Mouse (Mus musculus) forebrain, embryonic 10.5 days (tissue): ENCODE measurements at regions not wholly inside any gene's neighbourhood (a gene's known extent, or its start where the extent isn't known, plus 50 kb on each side); places are given as distances from the start of the nearest gene placed in this dataset.
"Not testable (repeated sequence)": the region's sequence is repeated elsewhere in the genome, so short reads cannot be mapped to it uniquely, and the experiment has no call there.

ENCODE experiments used
- DNase-seq: peaks from one replicate; pipeline ENCODE4 v3.0.0-alpha.2; 2017; ENCODE audit warnings: low spot score; ENCODE audit errors: extremely low spot score
- H3K27ac ChIP-seq: fragments of 300-500 bp; sonication (generic); 2 replicates; pipeline ENCODE4 v1.5.1; 2016; ENCODE audit warnings: mild to moderate bottlenecking
- H3K27me3 ChIP-seq: fragments of 300-500 bp; sonication (generic); 2 replicates; pipeline ENCODE4 v1.6.1; 2016; ENCODE audit warnings: mild to moderate bottlenecking; ENCODE audit not compliant: poor library complexity, severe bottlenecking
- H3K36me3 ChIP-seq: fragments of 300-500 bp; sonication (generic); replicated peaks from 2 replicates; pipeline ENCODE4 v1.6.1; 2016; ENCODE audit warnings: mild to moderate bottlenecking, moderate library complexity
- H3K4me1 ChIP-seq: fragments of 300-500 bp; sonication (generic); 2 replicates; pipeline ENCODE4 v1.6.1; 2016
- H3K4me3 ChIP-seq: fragments of 300-500 bp; sonication (generic); 2 replicates; pipeline ENCODE4 v1.5.1; 2016; ENCODE audit warnings: mild to moderate bottlenecking, moderate library complexity
- H3K9me3 ChIP-seq: fragments of 300-500 bp; sonication (generic); 2 replicates; pipeline ENCODE4 v1.6.1; 2016; ENCODE audit warnings: mild to moderate bottlenecking, moderate library complexity
- WGBS: fragments of 180-500 bp; shearing (Covaris S2); methylation state at CpG from one replicate; pipeline ENCODE4 v1.1.7; 2016; 5-methylcytosine and 5-hydroxymethylcytosine counted together

- DNase-seq: no peak
- H3K9me3 ChIP-seq: no peaks in the 10 kb centered on the region; the same call in 1 of the 2 replicates
- H3K4me1 ChIP-seq: peaks cover 44% of the 10 kb centered on the region
- no peaks in the 10 kb centered on the region for H3K27me3 ChIP-seq
- no peak overlapping the region for H3K4me3 ChIP-seq
- H3K36me3 ChIP-seq: no peaks in the 10 kb centered on the region
- H3K27ac ChIP-seq: no peak overlapping the region
- 84% methylated on average over 11 of the region's 11 CpGs for WGBS
Measured at GRCm38 (mm10) chr17:29430401-29430800, 60.2 kb upstream of the Pim1 start.

GRCm38 (mm10) chr17:29430806-29431205 is 59.7 kb upstream of the Pim1 start:
- Histone ChIP-seq H3K4me3 (no peak overlapping the region), H3K4me1 (peaks cover 44% of the 10 kb centered on the region), H3K36me3 (no peaks in the 10 kb centered on the region), H3K9me3 (no peaks in the 10 kb centered on the region; the same call in 1 of the 2 replicates), H3K27ac (no peak overlapping the region), H3K27me3 (no peaks in the 10 kb centered on the region)
- WGBS: 98% methylated on average over 6 of the region's 6 CpGs
- no peak for DNase-seq

GRCm38 (mm10) chr17:29431553-29432297 is 58.8 kb upstream of the Pim1 start:
- 79% methylated on average over 8 of the region's 8 CpGs for WGBS
- Histone ChIP-seq H3K4me1 (peaks cover 47% of the 10 kb centered on the region), H3K9me3 (no peaks in the 10 kb centered on the region; the same call in 1 of the 2 replicates), H3K4me3 (no peak overlapping the region), H3K36me3 (no peaks in the 10 kb centered on the region), H3K27me3 (no peaks in the 10 kb centered on the region), H3K27ac (peak overlapping the region; percentile 56)
- no peak for DNase-seq

- no peak for DNase-seq
- no peaks in the 10 kb centered on the region; the same call in 1 of the 2 replicates for H3K9me3 ChIP-seq
- peaks cover 54% of the 10 kb centered on the region for H3K4me1 ChIP-seq
- H3K36me3 ChIP-seq: no peaks in the 10 kb centered on the region
- no peak overlapping the region for H3K4me3 ChIP-seq
- 94% methylated on average over 8 of the region's 8 CpGs for WGBS
- H3K27ac ChIP-seq: peak overlapping the region; percentile 56; the same call in 1 of the 2 replicates
- no peaks in the 10 kb centered on the region for H3K27me3 ChIP-seq
Measured at GRCm38 (mm10) chr17:29432666-29433065, 57.9 kb upstream of the Pim1 start.

GRCm38 (mm10) chr17:29433370-29433769 is 57.2 kb upstream of the Pim1 start:
- H3K27me3 ChIP-seq: no peaks in the 10 kb centered on the region
- no peak overlapping the region for H3K4me3 ChIP-seq
- H3K4me1 ChIP-seq: peaks cover 54% of the 10 kb centered on the region
- no peaks in the 10 kb centered on the region for H3K36me3 ChIP-seq
- DNase-seq: no peak
- peak overlapping the region; percentile 58 for H3K27ac ChIP-seq
- H3K9me3 ChIP-seq: no peaks in the 10 kb centered on the region; the same call in 1 of the 2 replicates
- 86% methylated on average over 8 of the region's 8 CpGs for WGBS

- Histone ChIP-seq H3K27ac (peak overlapping the region; percentile 58; the same call in 1 of the 2 replicates), H3K9me3 (no peaks in the 10 kb centered on the region; the same call in 1 of the 2 replicates), H3K36me3 (no peaks in the 10 kb centered on the region), H3K4me1 (peaks cover 63% of the 10 kb centered on the region), H3K27me3 (no peaks in the 10 kb centered on the region), H3K4me3 (no peak overlapping the region)
- no peak for DNase-seq
- 88% methylated on average over 20 of the region's 20 CpGs for WGBS
Measured at GRCm38 (mm10) chr17:29434074-29434944, 56.2 kb upstream of the Pim1 start.

GRCm38 (mm10) chr17:29435345-29436006 is 55.1 kb upstream of the Pim1 start:
- peaks cover 6% of the 10 kb centered on the region; the same call in 1 of the 2 replicates for H3K27me3 ChIP-seq
- no peaks in the 10 kb centered on the region for H3K36me3 ChIP-seq
- no peak overlapping the region for H3K4me3 ChIP-seq
- no peaks in the 10 kb centered on the region; the same call in 1 of the 2 replicates for H3K9me3 ChIP-seq
- H3K4me1 ChIP-seq: peaks cover 75% of the 10 kb centered on the region
- DNase-seq: no peak
- 0 out of 2 replicates have a peak overlapping the region, but pooled peaks have one; percentile 35 for H3K27ac ChIP-seq
- WGBS: 97% methylated on average over 9 of the region's 9 CpGs

GRCm38 (mm10) chr17:29436484-29436870 is 54.1 kb upstream of the Pim1 start:
- not testable (repeated sequence) for DNase-seq, H3K36me3 ChIP-seq, H3K9me3 ChIP-seq, H3K27me3 ChIP-seq
- Histone ChIP-seq H3K27ac (peak overlapping the region; percentile 91), H3K4me1 (peaks cover 75% of the 10 kb centered on the region), H3K4me3 (peak overlapping the region; percentile 54)
- WGBS: 74% methylated on average over 9 of the region's 9 CpGs

- Histone ChIP-seq H3K27ac (peak overlapping the region; percentile 91), H3K4me1 (peaks cover 75% of the 10 kb centered on the region), H3K27me3 (peaks cover 11% of the 10 kb centered on the region; the same call in 1 of the 2 replicates), H3K9me3 (no peaks in the 10 kb centered on the region), H3K36me3 (no peaks in the 10 kb centered on the region), H3K4me3 (peak overlapping the region; percentile 54)
- DNase-seq: peak; percentile 81
- WGBS: 0% methylated on average over 36 of the region's 36 CpGs
Measured at GRCm38 (mm10) chr17:29436871-29437534, 53.5 kb upstream of the Pim1 start.

GRCm38 (mm10) chr17:29437535-29438324 is 52.8 kb upstream of the Pim1 start:
- Histone ChIP-seq H3K27me3 (peaks cover 11% of the 10 kb centered on the region; the same call in 1 of the 2 replicates), H3K4me1 (peaks cover 76% of the 10 kb centered on the region), H3K9me3 (no peaks in the 10 kb centered on the region), H3K36me3 (no peaks in the 10 kb centered on the region), H3K27ac (peak overlapping the region; percentile 91), H3K4me3 (peak overlapping the region; percentile 54)
- no peak for DNase-seq
- WGBS: 41% methylated on average over 16 of the region's 16 CpGs

- H3K36me3 ChIP-seq: no peaks in the 10 kb centered on the region
- peak overlapping the region; percentile 16; the same call in 1 of the 2 replicates for H3K4me3 ChIP-seq
- peak; percentile 50 for DNase-seq
- no peaks in the 10 kb centered on the region for H3K9me3 ChIP-seq
- peaks cover 11% of the 10 kb centered on the region; the same call in 1 of the 2 replicates for H3K27me3 ChIP-seq
- WGBS: 26% methylated on average over 16 of the region's 17 CpGs
- H3K27ac ChIP-seq: peak overlapping the region; percentile 91
- peaks cover 73% of the 10 kb centered on the region for H3K4me1 ChIP-seq
Measured at GRCm38 (mm10) chr17:29438347-29439235, 52.0 kb upstream of the Pim1 start.
